Mouse (Mus musculus) liver, adult 2 months (tissue): ENCODE data around the gene Tbcb.

ENCODE experiments used
- CTCF ChIP-seq: fragments of 200-500 bp; IDR thresholded peaks from 2 replicates; pipeline ENCODE4 v1.5.1; 2011; ENCODE audit warnings: low read depth, low read length, control low read depth
- POLR2A ChIP-seq: fragments of 200-500 bp; IDR thresholded peaks from 2 replicates; pipeline ENCODE4 v1.6.1; 2011; ENCODE audit warnings: low read length, control low read depth; ENCODE audit not compliant: insufficient read depth; ENCODE audit errors: extremely low read depth

GRCm38 (mm10) chr7:30189116-30189491 is 43.0 kb downstream of the Tbcb start:
- no peak for TF ChIP-seq POLR2A
- no peak for TF ChIP-seq CTCF
